Mouse (Mus musculus): ENCODE measurements at regions not wholly inside any gene's neighbourhood (a gene's known extent, or its start where the extent isn't known, plus 50 kb on each side); places are given as distances from the start of the nearest gene placed in this dataset.
A peak's percentile ranks its signal among the peaks of the same experiment; 100 is the strongest.

DNA sequence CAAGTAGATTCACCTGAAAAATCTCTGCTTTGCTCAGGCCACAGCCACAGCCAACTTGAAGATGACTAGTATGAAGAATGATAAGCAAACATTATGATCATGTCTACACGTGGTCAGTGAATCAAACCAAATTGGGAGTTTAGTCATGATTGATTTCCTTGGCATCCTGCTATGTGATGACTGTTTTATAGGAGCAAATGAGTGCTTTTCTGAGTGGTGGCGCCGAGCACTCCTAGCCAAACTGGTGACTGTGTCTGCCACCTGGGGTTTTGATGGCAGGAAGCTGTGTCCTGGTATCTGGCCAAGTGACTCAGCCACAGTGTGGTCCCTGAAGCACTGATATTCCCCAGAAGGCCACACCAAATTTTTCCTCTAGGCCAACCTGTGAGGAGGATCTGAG is 152.1 kb upstream of the Pbx1 start:
- no peaks in the 10 kb centered on the region for H3K27me3 ChIP-seq (ENCODE audit: control insufficient read depth, insufficient read depth, insufficient read length)
- H3K36me3 ChIP-seq (ENCODE audit: control insufficient read depth, insufficient read depth), result no peaks in the 10 kb centered on the region
- no peak overlapping the region for H3K4me3 ChIP-seq (ENCODE audit: insufficient read depth, poor library complexity, severe bottlenecking)
- no peak overlapping the region for H3ac ChIP-seq (ENCODE audit: control insufficient read depth, insufficient read length, low read depth)
- H3K79me3 ChIP-seq (ENCODE audit: low read depth), result no peaks in the 10 kb centered on the region
- no peaks in the 10 kb centered on the region for H3K79me2 ChIP-seq (ENCODE audit: control insufficient read depth, insufficient read depth)
- peak; percentile 72 for TF ChIP-seq USF1 (IDR thresholded peaks at IDR 0.05; ENCODE audit: low read depth)
- TF ChIP-seq MYOD1 (IDR thresholded peaks at IDR 0.05; ENCODE audit: control insufficient read depth, insufficient read length, low read depth), result peak; percentile 87
- TF ChIP-seq FOSL1 (IDR thresholded peaks at IDR 0.05; ENCODE audit: insufficient read depth, low read length, poor library complexity, severe bottlenecking), result peak; percentile 99
- TF ChIP-seq MAX (IDR thresholded peaks at IDR 0.05), result peak; percentile 43
- TF ChIP-seq MYOG (IDR thresholded peaks at IDR 0.05; ENCODE audit: control insufficient read depth, extremely low read depth, insufficient read length), result no peak
- TF ChIP-seq CEBPB (IDR thresholded peaks at IDR 0.05; ENCODE audit: low read depth), result no peak
- TF ChIP-seq CTCF (IDR thresholded peaks at IDR 0.05; ENCODE audit: control insufficient read depth, insufficient read depth, insufficient read length), result no peak

DNA sequence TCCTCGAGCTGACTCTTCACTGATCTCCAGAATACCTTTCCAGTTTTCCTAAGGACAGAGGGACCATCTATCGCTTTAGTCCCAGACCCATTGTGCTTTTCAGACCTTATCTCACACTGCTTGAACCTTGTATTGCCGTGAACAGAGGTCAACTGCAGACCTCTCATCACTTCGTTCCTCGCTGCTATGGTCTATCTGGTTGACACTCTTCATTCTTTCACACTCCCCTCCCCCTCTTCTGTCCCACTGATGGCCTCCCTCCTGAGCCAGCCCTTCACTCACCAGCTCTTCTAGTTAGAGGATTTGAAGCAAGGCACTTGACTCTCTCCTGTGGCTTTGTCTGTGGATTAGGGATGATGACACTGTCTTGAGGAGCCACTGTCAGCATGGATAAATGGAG is 150.4 kb upstream of the Pbx1 start:
- H3K36me3 ChIP-seq (ENCODE audit: control insufficient read depth, insufficient read depth), result no peaks in the 10 kb centered on the region
- TF ChIP-seq MAX (IDR thresholded peaks at IDR 0.05) (no peak), CEBPB (IDR thresholded peaks at IDR 0.05; ENCODE audit: low read depth) (no peak), CTCF (IDR thresholded peaks at IDR 0.05; ENCODE audit: control insufficient read depth, insufficient read depth, insufficient read length) (no peak), MYOD1 (IDR thresholded peaks at IDR 0.05; ENCODE audit: control insufficient read depth, insufficient read length, low read depth) (no peak), FOSL1 (IDR thresholded peaks at IDR 0.05; ENCODE audit: insufficient read depth, low read length, poor library complexity, severe bottlenecking) (no peak), USF1 (IDR thresholded peaks at IDR 0.05; ENCODE audit: low read depth) (no peak), MYOG (IDR thresholded peaks at IDR 0.05; ENCODE audit: control insufficient read depth, extremely low read depth, insufficient read length) (no peak)
- no peaks in the 10 kb centered on the region for H3K27me3 ChIP-seq (ENCODE audit: control insufficient read depth, insufficient read depth, insufficient read length)
- H3K79me2 ChIP-seq (ENCODE audit: control insufficient read depth, insufficient read depth), result no peaks in the 10 kb centered on the region
- H3K79me3 ChIP-seq (ENCODE audit: low read depth), result no peaks in the 10 kb centered on the region
- H3K4me3 ChIP-seq (ENCODE audit: insufficient read depth, poor library complexity, severe bottlenecking), result no peak overlapping the region
- no peak overlapping the region for H3ac ChIP-seq (ENCODE audit: control insufficient read depth, insufficient read length, low read depth)

DNA sequence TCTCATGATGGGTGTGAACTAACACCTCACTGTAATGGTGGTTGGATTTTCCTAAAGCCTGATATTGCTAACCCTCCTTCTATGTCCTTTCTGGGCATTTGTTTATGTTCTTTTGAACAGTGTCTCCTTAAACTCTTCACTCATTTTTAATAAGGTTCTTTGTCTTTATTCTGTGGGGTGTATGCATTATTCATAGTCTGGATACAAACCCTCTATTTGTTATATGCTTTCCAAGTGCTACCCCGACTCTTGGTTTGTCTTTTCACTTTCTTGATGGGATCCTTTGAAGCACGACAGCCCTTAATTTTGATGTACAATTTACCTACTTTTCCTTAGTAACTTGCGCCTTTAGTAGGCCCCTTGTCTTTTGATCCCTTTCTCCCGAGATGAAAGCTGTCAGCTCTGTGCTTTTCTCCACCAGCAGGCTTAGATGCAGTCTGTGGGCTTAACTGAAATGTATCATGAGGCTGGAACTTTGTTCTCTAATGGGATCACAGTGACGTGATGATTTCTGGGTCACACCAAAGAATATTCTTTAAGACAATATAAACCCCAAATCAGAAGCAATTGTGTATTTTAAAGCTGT is 138.0 kb upstream of the Pbx1 start:
- Histone ChIP-seq H3ac (ENCODE audit: control insufficient read depth, insufficient read length, low read depth) (no peak overlapping the region), H3K27me3 (ENCODE audit: control insufficient read depth, insufficient read depth, insufficient read length) (no peaks in the 10 kb centered on the region), H3K79me3 (ENCODE audit: low read depth) (no peaks in the 10 kb centered on the region), H3K36me3 (ENCODE audit: control insufficient read depth, insufficient read depth) (no peaks in the 10 kb centered on the region), H3K79me2 (ENCODE audit: control insufficient read depth, insufficient read depth) (no peaks in the 10 kb centered on the region), H3K4me3 (ENCODE audit: insufficient read depth, poor library complexity, severe bottlenecking) (no peak overlapping the region)
- TF ChIP-seq MYOG (IDR thresholded peaks at IDR 0.05; ENCODE audit: control insufficient read depth, extremely low read depth, insufficient read length) (no peak), MYOD1 (IDR thresholded peaks at IDR 0.05; ENCODE audit: control insufficient read depth, insufficient read length, low read depth) (no peak), CEBPB (IDR thresholded peaks at IDR 0.05; ENCODE audit: low read depth) (no peak), MAX (IDR thresholded peaks at IDR 0.05) (no peak), FOSL1 (IDR thresholded peaks at IDR 0.05; ENCODE audit: insufficient read depth, low read length, poor library complexity, severe bottlenecking) (no peak), USF1 (IDR thresholded peaks at IDR 0.05; ENCODE audit: low read depth) (no peak), CTCF (IDR thresholded peaks at IDR 0.05; ENCODE audit: control insufficient read depth, insufficient read depth, insufficient read length) (no peak)

DNA sequence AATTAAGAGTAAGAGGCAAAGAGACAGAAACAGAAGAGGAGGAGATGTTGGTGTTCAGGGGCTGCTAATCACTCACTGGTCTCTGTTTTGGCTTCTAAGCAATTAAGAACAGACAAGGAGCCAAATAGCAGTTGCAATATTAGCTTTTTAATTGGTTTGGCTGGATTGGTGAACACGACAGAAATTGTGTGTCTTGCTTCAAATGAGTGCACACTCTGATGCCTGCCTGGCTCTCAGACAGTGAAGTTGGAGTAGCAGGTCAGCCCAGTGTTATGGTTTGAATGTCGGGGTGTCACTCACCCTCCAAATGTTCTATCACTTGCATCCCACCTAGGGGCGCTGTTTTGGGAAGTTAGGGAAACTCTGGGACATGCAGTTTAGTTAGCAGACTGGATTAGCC is 120.3 kb upstream of the Pbx1 start:
- no peak overlapping the region for H3ac ChIP-seq (ENCODE audit: control insufficient read depth, insufficient read length, low read depth)
- H3K4me3 ChIP-seq (ENCODE audit: insufficient read depth, poor library complexity, severe bottlenecking), result no peak overlapping the region
- H3K36me3 ChIP-seq (ENCODE audit: control insufficient read depth, insufficient read depth), result no peaks in the 10 kb centered on the region
- no peaks in the 10 kb centered on the region for H3K27me3 ChIP-seq (ENCODE audit: control insufficient read depth, insufficient read depth, insufficient read length)
- TF ChIP-seq CTCF (IDR thresholded peaks at IDR 0.05; ENCODE audit: control insufficient read depth, insufficient read depth, insufficient read length) (no peak), MAX (IDR thresholded peaks at IDR 0.05) (no peak), CEBPB (IDR thresholded peaks at IDR 0.05; ENCODE audit: low read depth) (no peak), USF1 (IDR thresholded peaks at IDR 0.05; ENCODE audit: low read depth) (no peak), MYOG (IDR thresholded peaks at IDR 0.05; ENCODE audit: control insufficient read depth, extremely low read depth, insufficient read length) (no peak), MYOD1 (IDR thresholded peaks at IDR 0.05; ENCODE audit: control insufficient read depth, insufficient read length, low read depth) (no peak), FOSL1 (IDR thresholded peaks at IDR 0.05; ENCODE audit: insufficient read depth, low read length, poor library complexity, severe bottlenecking) (no peak)
- no peaks in the 10 kb centered on the region for H3K79me3 ChIP-seq (ENCODE audit: low read depth)
- H3K79me2 ChIP-seq (ENCODE audit: control insufficient read depth, insufficient read depth), result no peaks in the 10 kb centered on the region

DNA sequence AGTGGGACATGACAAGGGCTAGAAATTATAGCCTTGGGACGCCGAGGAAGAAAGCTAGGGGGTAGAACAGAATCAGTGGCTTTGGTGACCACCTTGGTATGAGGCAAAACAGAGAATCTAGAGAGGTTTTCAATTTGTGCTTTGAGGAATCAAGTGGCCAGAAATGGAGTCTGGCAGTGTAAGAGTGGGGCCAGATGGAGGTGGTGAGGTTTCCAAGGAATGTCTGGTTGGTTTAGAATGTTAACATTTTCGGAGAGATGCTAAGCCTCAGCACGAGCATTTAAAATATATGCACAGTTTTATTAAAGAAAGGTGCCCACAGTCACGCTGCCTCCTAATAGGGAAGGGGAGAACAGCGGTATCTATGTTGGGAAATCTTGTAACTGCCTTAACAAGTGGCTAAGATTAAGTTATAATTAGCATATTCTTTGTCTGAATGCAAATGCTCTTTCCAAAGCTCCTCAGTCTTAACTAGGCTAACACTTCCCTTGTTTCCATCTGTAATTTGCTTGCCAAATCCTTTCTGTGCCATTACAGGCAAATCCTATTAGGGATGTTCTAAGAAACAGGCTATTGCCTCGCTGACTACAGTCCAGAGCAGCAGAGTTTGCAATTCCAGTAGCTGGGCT is 117.9 kb upstream of the Pbx1 start:
- Histone ChIP-seq H3K4me3 (ENCODE audit: insufficient read depth, poor library complexity, severe bottlenecking) (no peak overlapping the region), H3K79me3 (ENCODE audit: low read depth) (no peaks in the 10 kb centered on the region), H3K27me3 (ENCODE audit: control insufficient read depth, insufficient read depth, insufficient read length) (no peaks in the 10 kb centered on the region), H3ac (ENCODE audit: control insufficient read depth, insufficient read length, low read depth) (no peak overlapping the region), H3K79me2 (ENCODE audit: control insufficient read depth, insufficient read depth) (no peaks in the 10 kb centered on the region), H3K36me3 (ENCODE audit: control insufficient read depth, insufficient read depth) (no peaks in the 10 kb centered on the region)
- no peak for TF ChIP-seq MYOG (IDR thresholded peaks at IDR 0.05; ENCODE audit: control insufficient read depth, extremely low read depth, insufficient read length)
- no peak for TF ChIP-seq CTCF (IDR thresholded peaks at IDR 0.05; ENCODE audit: control insufficient read depth, insufficient read depth, insufficient read length)
- TF ChIP-seq MYOD1 (IDR thresholded peaks at IDR 0.05; ENCODE audit: control insufficient read depth, insufficient read length, low read depth), result no peak
- no peak for TF ChIP-seq MAX (IDR thresholded peaks at IDR 0.05)
- TF ChIP-seq USF1 (IDR thresholded peaks at IDR 0.05; ENCODE audit: low read depth), result no peak
- no peak for TF ChIP-seq CEBPB (IDR thresholded peaks at IDR 0.05; ENCODE audit: low read depth)
- no peak for TF ChIP-seq FOSL1 (IDR thresholded peaks at IDR 0.05; ENCODE audit: insufficient read depth, low read length, poor library complexity, severe bottlenecking)
